Mouse (Mus musculus) heart, postnatal 0 days (tissue): Measurements from ENCODE around the gene Jade2. TPM values are rescaled to one million over a fixed set of nuclear protein-coding genes. Genes with fewer than 3 reads are reported as not detected.
A peak's percentile ranks its signal among the peaks of the same experiment; 100 is the strongest.

Experiments
- ATAC-seq: fragments of 200-750 bp; cut with Nextera tagmentation; 2 replicates; pipeline ENCODE4 v1.8.0; 2017; ENCODE audit warnings: low read depth, moderate number of reproducible peaks, moderate library complexity; ENCODE audit not compliant: insufficient read depth
- DNase-seq: peaks from one replicate; pipeline ENCODE4 v3.0.0-alpha.2; 2016; ENCODE audit warnings: low spot score
- H3K27ac ChIP-seq: fragments of 300-500 bp; sonication (generic); 2 replicates; pipeline ENCODE4 v1.5.1; 2014; ENCODE audit warnings: low read depth, mild to moderate bottlenecking
- H3K27me3 ChIP-seq: fragments of 300-500 bp; sonication (generic); 2 replicates; pipeline ENCODE4 v1.6.1; 2014; ENCODE audit warnings: low read length, mixed read lengths; ENCODE audit not compliant: control insufficient read depth, insufficient read depth
- H3K36me3 ChIP-seq: fragments of 300-500 bp; sonication (generic); replicated peaks from 2 replicates; pipeline ENCODE4 v1.6.1; 2014; ENCODE audit warnings: low read length, mixed read lengths; ENCODE audit not compliant: control insufficient read depth, insufficient read depth
- H3K4me1 ChIP-seq: fragments of 300-500 bp; sonication (generic); 2 replicates; pipeline ENCODE4 v1.6.1; 2014; ENCODE audit warnings: antibody characterized with exemption; ENCODE audit not compliant: control insufficient read depth, insufficient read depth
- H3K4me2 ChIP-seq: fragments of 300-500 bp; sonication (generic); 2 replicates; pipeline ENCODE4 v1.6.1; 2014; ENCODE audit warnings: low read depth, mild to moderate bottlenecking, low read length, moderate library complexity
- H3K4me3 ChIP-seq: fragments of 300-500 bp; sonication (generic); 2 replicates; pipeline ENCODE4 v1.5.1; 2014; ENCODE audit warnings: low read depth, low read length
- H3K9ac ChIP-seq: fragments of 300-500 bp; sonication (generic); replicated peaks from 2 replicates; pipeline ENCODE4 v1.6.1; 2014; ENCODE audit warnings: low read depth, low read length, mixed read lengths
- H3K9me3 ChIP-seq: fragments of 300-500 bp; sonication (generic); replicated peaks from 2 replicates; pipeline ENCODE4 v1.6.1; 2016; ENCODE audit warnings: low read length; ENCODE audit not compliant: control insufficient read depth
- CTCF ChIP-seq: IDR thresholded peaks from 2 replicates; pipeline ENCODE4 v1.5.1; 2016; ENCODE audit warnings: antibody characterized with exemption, control low read depth, low read depth
- EP300 ChIP-seq: IDR thresholded peaks from 2 replicates; pipeline ENCODE4 v1.6.1; 2016; ENCODE audit warnings: antibody characterized with exemption, low read depth
- WGBS: fragments of 180-500 bp; shearing (Covaris S2); extraction: QIAGEN DNeasy Blood & Tissue Kit; methylation state at CpG from one replicate; pipeline ENCODE4 v1.1.7; 2014; 5-methylcytosine and 5-hydroxymethylcytosine counted together
- polyA plus RNA-seq: library from polyadenylated mRNA; unstranded; fragments of >200 nt; fragmentation: Nextera tagmentation; extraction: Ambion mirVana; gene quantifications from 2 replicates; pipeline ENCODE4 v1.2.1, GENCODE M21; 2015
- total RNA-seq: library from RNA; depleted of rRNA; stranded (reverse); fragments of >200 nt; gene quantifications from 2 replicates; pipeline ENCODE4 v1.2.3, GENCODE M21; 2014; ENCODE audit warnings: low replicate concordance; rRNA removed

The Jade2 gene
- 1.9 and 2.3 TPM in 2 replicates for total RNA-seq
- 0.60 and 0.72 TPM in 2 replicates for polyA plus RNA-seq

DNA sequence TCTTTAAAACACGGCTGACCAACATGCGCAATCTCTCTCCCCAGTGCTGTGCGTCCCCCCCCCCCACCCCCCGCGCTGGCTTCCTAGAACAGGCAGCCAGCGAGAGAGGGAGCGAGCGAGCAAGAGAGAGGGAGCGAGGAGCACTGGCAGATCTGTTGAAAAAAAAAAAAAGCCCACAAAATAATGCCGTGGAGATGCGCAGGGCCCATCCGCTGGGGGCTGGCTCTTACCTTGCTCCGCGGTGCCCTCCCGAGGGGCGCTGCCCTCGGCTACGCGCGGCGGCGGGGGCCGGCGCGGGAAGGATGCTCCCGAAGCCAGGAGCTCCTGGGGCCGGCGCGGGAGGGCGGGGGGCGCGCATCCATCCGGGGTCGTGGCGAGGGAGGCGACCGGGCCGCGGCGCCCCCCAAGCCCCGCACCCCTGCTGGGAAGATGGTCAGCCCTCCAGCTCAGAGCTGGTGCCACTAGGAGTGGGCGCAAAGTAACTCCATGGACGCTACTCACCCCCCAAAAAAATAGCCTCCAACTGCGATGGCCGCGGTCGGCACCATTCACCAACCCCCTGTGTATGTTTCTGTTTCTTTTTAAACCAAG lies at the start of gene Jade2:
Gene Jade2 (minus strand): TSS at position 573 of the 591 bp plus-strand sequence.
- H3K27ac ChIP-seq, result peak within 1 kb of the TSS; percentile 93
- DNase-seq, result peak; percentile 55
- TF ChIP-seq CTCF (no peak), EP300 (no peak)
- H3K9ac ChIP-seq, result peak within 1 kb of the TSS; percentile 93
- WGBS, result under 1% methylated on average over 36 of the region's 47 CpGs
- peak within 1 kb of the TSS; percentile 100 for H3K4me2 ChIP-seq
- ATAC-seq, result 0 out of 2 replicates have a peak, but pooled peaks have one; percentile 21
- H3K4me1 ChIP-seq, result 0 out of 2 replicates have a peak, but pooled peaks cover 3% of the 10 kb centered on the region
- H3K4me3 ChIP-seq, result peak within 1 kb of the TSS; percentile 94
- no peaks in the 10 kb centered on the region for H3K36me3 ChIP-seq
- no peaks in the 10 kb centered on the region for H3K27me3 ChIP-seq
- no peaks in the 10 kb centered on the region for H3K9me3 ChIP-seq

DNA sequence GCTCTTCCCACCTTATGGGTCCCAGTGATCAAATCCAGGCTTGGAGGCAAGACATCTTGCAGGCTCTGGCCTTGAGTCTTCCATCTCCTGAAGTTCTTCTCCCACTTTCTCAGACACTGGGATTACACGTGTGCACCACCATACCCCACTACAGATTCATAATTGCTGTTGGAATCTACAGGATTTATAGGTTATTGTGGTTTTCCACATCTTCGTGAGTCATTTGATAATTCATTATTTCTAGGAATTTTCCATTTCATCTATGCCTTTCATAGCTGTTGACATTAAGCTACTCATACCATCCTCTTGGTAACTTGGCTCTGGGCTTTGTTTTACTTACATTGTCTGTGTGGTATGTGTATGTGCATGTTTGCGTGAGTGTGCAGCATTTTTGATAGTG lies 46.8 kb upstream of the Jade2 start:
- Histone ChIP-seq H3K27me3 (no peaks in the 10 kb centered on the region), H3K4me1 (no peaks in the 10 kb centered on the region), H3K4me3 (no peak overlapping the region), H3K36me3 (no peaks in the 10 kb centered on the region), H3K9ac (no peak overlapping the region), H3K27ac (no peak overlapping the region), H3K9me3 (no peaks in the 10 kb centered on the region), H3K4me2 (no peak overlapping the region)
- WGBS, result 80% methylated on average over 3 of the region's 3 CpGs
- TF ChIP-seq EP300 (no peak), CTCF (no peak)
- no peak for DNase-seq
- no peak for ATAC-seq

DNA sequence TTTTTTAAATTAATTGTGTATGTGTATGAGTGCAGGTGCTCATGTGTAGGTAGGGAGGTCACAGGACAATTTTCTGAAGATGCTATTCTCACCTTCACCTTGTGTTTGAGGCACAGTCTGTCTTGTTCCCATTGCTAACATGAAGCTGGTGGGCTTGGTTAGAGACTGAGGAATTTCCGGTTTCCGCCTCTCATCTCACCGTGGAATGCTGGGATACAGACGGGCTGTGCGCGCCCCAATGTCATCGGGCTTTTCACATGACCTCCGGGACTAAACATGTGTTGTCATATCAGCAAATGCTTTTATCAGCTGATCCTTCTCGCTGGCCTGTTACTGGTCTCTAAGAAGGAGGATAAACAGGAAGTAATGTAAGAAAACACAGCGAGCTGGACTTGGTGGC lies 42.2 kb upstream of the Jade2 start:
- 73% methylated on average over 10 of the region's 10 CpGs for WGBS

GRCm38 (mm10) chr11:51898326-51899080 lies 41.0 kb upstream of the Jade2 start:
- no peaks in the 10 kb centered on the region for H3K27me3 ChIP-seq
- no peak overlapping the region for H3K4me2 ChIP-seq
- peak overlapping the region; percentile 43 for H3K27ac ChIP-seq
- H3K4me1 ChIP-seq, result peaks cover 8% of the 10 kb centered on the region; the same call in 1 of the 2 replicates
- DNase-seq (no peak), ATAC-seq (no peak; the same call in 1 of the 2 replicates)
- no peaks in the 10 kb centered on the region for H3K36me3 ChIP-seq
- WGBS, result 42% methylated on average over 21 of the region's 21 CpGs
- H3K9me3 ChIP-seq, result no peaks in the 10 kb centered on the region
- H3K9ac ChIP-seq, result no peak overlapping the region
- TF ChIP-seq CTCF, result no peak
- no peak for TF ChIP-seq EP300
- H3K4me3 ChIP-seq, result no peak overlapping the region

More for the DNA sequence above, 42.2 kb upstream of the Jade2 start:
- H3K4me2 ChIP-seq, result no peak overlapping the region
- no peak overlapping the region for H3K4me3 ChIP-seq
- no peak overlapping the region for H3K27ac ChIP-seq
- TF ChIP-seq EP300 (no peak), CTCF (no peak)
- H3K9me3 ChIP-seq, result no peaks in the 10 kb centered on the region
- H3K36me3 ChIP-seq, result no peaks in the 10 kb centered on the region
- H3K27me3 ChIP-seq, result no peaks in the 10 kb centered on the region
- DNase-seq (no peak), ATAC-seq (no peak)
- H3K4me1 ChIP-seq, result peaks cover 8% of the 10 kb centered on the region; the same call in 1 of the 2 replicates
- H3K9ac ChIP-seq, result no peak overlapping the region

GRCm38 (mm10) chr11:51897311-51897710 lies 39.9 kb upstream of the Jade2 start:
- Histone ChIP-seq H3K4me2 (no peak overlapping the region), H3K9ac (no peak overlapping the region), H3K27ac (peak overlapping the region; percentile 54), H3K4me1 (peaks cover 8% of the 10 kb centered on the region; the same call in 1 of the 2 replicates), H3K27me3 (no peaks in the 10 kb centered on the region), H3K4me3 (no peak overlapping the region), H3K36me3 (no peaks in the 10 kb centered on the region), H3K9me3 (no peaks in the 10 kb centered on the region)
- peak; percentile 49 for DNase-seq
- WGBS, result 71% methylated on average over 11 of the region's 11 CpGs
- TF ChIP-seq CTCF (no peak), EP300 (no peak)
- peak; percentile 63; the same call in 1 of the 2 replicates for ATAC-seq
